In the genomic region with DNA sequence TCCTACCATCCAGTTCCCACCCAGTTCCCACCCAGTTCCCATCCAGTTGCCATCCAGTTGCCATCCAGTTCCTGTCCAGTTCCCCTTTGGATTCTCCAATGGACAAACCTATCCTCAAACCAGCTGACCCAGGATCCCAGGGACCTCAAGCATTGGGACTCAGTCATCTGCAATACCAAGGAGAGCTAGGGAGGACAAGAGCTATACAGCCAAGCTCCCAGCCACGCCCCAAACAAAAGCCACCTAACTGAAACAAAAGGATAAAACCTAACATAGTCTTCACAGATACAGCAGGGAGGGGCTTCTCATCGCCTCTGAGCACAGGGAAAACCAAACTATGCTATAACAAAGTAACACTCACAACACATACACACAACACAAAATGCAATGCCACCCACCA, we compare ENCODE assay signal across 17 mouse cellular contexts.
DNase-seq lines count a peak whose midpoint lies in the region; ATAC-seq and TF ChIP-seq lines count a peak whose summit lies in the region.
"Had no signal": no experiment of that assay in that cellular context is flagged by ENCODE, and none has a peak within 500 bp of the region (broad histone marks: within the 10 kb centered on the region; RNA-seq: fewer than 3 reads in every experiment).

No protein-coding gene starts in this region.

- TF ChIP-seq CTCF in heart, adult 2 months (IDR thresholded peaks at IDR 0.05), result no peak
- no peak for TF ChIP-seq CTCF in CH12.LX (conservative IDR thresholded peaks at IDR 0.05 in 1 of 2, IDR thresholded peaks at IDR 0.05 in 1 of 2; ENCODE audit: low read depth in 2 of 2, low read length in 2 of 2)

- H3K4me3 ChIP-seq in heart, adult 2 months, result no peak overlapping the region
- peak overlapping the region; percentile 27 to 37 (median 32) for H3K4me3 ChIP-seq in CH12.LX (replicated peaks in 1 of 3; ENCODE audit: low read depth in 2 of 3, low read length in 2 of 3, poor library complexity in 1 of 3)
- H3K4me3 ChIP-seq in forebrain, embryonic 12.5 days (replicated peaks), result no peak overlapping the region

- H3K4me1 ChIP-seq in heart, adult 2 months (ENCODE audit: control insufficient read depth, insufficient read depth, low read length), result peaks cover 2% of the 10 kb centered on the region; the same call in 1 of the 2 replicates
- peaks cover 29 to 84% of the 10 kb centered on the region in 2 experiments for H3K4me1 ChIP-seq in CH12.LX (ENCODE audit: control insufficient read depth in 1 of 2, insufficient read depth in 2 of 2)
- H3K4me1 ChIP-seq in forebrain, embryonic 12.5 days, result no peaks in the 10 kb centered on the region

- no peaks in the 10 kb centered on the region for H3K79me2 ChIP-seq in heart, adult 2 months (replicated peaks; ENCODE audit: control insufficient read depth, insufficient read depth, low read length)
- no peaks in the 10 kb centered on the region for H3K79me2 ChIP-seq in CH12.LX (replicated peaks; ENCODE audit: control insufficient read depth, extremely low read depth, insufficient read depth, poor library complexity, severe bottlenecking)

- TF ChIP-seq POLR2A in heart, adult 2 months (IDR thresholded peaks at IDR 0.05; ENCODE audit: insufficient read depth, low read depth, low read length), result no peak
- TF ChIP-seq POLR2A in CH12.LX (IDR thresholded peaks at IDR 0.05; ENCODE audit: low read depth, low read length), result no peak

- H3K9ac ChIP-seq in heart, adult 2 months (ENCODE audit: low read depth, low read length), result no peak overlapping the region
- peak overlapping the region; percentile 64 for H3K9ac ChIP-seq in CH12.LX (ENCODE audit: insufficient read depth, low read depth)
- H3K9ac ChIP-seq in forebrain, embryonic 12.5 days, result no peak overlapping the region

- H3K27me3 ChIP-seq in heart, adult 2 months (ENCODE audit: control insufficient read depth, insufficient read depth, low read length), result no peaks in the 10 kb centered on the region
- H3K27me3 ChIP-seq in CH12.LX (replicated peaks), result no peaks in the 10 kb centered on the region
- H3K27me3 ChIP-seq in forebrain, embryonic 12.5 days, result no peaks in the 10 kb centered on the region
- H3K27me3 ChIP-seq: Patski had no signal

- TF ChIP-seq EP300 in heart, adult 2 months (IDR thresholded peaks at IDR 0.05; ENCODE audit: insufficient read depth, low read depth, low read length), result no peak
- no peak for TF ChIP-seq EP300 in CH12.LX (IDR thresholded peaks at IDR 0.05; ENCODE audit: low read length)

- dilution Hi-C loops in CH12.LX (cut with MboI; ENCODE audit: extremely low pct_ligation_motif_present, extremely low pct_unique_long_range_greater_than_20kb, low sequenced_read_pairs), result no loop called here

- no peak overlapping the region for H3K27ac ChIP-seq in heart, adult 2 months
- peak overlapping the region; percentile 95 for H3K27ac ChIP-seq in CH12.LX (ENCODE audit: insufficient read depth, low read depth)
- no peak overlapping the region for H3K27ac ChIP-seq in forebrain, embryonic 12.5 days

- no peak for ATAC-seq in forebrain, embryonic 12.5 days (ENCODE audit: low FRiP score)
- ATAC-seq: Patski had no signal

- 82% methylated on average over 2 of the region's 2 CpGs for WGBS in heart, adult 2 months
- 85% methylated on average over 2 of the region's 2 CpGs for WGBS in forebrain, embryonic 12.5 days

- DNase-seq in heart, adult 11 months, result peak; percentile 61
- no peak for DNase-seq in heart, adult 2 months
- peak; percentile 53 for DNase-seq in CH12.LX (ENCODE audit: extremely low read depth)
- DNase-seq: adrenal gland, adult 2 months; adrenal gland, adult 8-10 months; adrenal gland, postnatal 10 days; adrenal gland, postnatal 14 days; adrenal gland, postnatal 25 days; adrenal gland, postnatal 36 days; B cell, adult 2 months; cerebellum, adult 11 months; cerebellum, adult 11-12 months; cerebellum, adult 18-20 months; cerebellum, adult 2 months had no signal

- peak overlapping the region; percentile 77 for H3K4me2 ChIP-seq in CH12.LX (ENCODE audit: insufficient read depth, low read depth, poor library complexity, severe bottlenecking)
- H3K4me2 ChIP-seq in forebrain, embryonic 12.5 days, result no peak overlapping the region

- in situ Hi-C loops in CH12.LX (cut with MboI; ENCODE audit: low pct_ligation_motif_present, low pct_unique_long_range_greater_than_20kb, low sequenced_read_pairs), result no loop called here

- no peaks in the 10 kb centered on the region for H3K36me3 ChIP-seq in heart, adult 2 months (ENCODE audit: control insufficient read depth, insufficient read depth, low read length)
- peaks cover 0 to 12% of the 10 kb centered on the region in 2 experiments for H3K36me3 ChIP-seq in CH12.LX (replicated peaks in 1 of 2; ENCODE audit: control insufficient read depth in 1 of 2, insufficient read depth in 1 of 2, low read length in 1 of 2)
- H3K36me3 ChIP-seq in forebrain, embryonic 12.5 days (replicated peaks), result no peaks in the 10 kb centered on the region
- H3K36me3 ChIP-seq: G1E had no signal

- intact Hi-C loops in heart, adult 2 months (cut with DNase I), result no loop called here

- no peaks in the 10 kb centered on the region for H3K9me3 ChIP-seq in CH12.LX (replicated peaks; ENCODE audit: low read length)
- no peaks in the 10 kb centered on the region for H3K9me3 ChIP-seq in forebrain, embryonic 12.5 days
- H3K9me3 ChIP-seq: G1E had no signal

- TF ChIP-seq RAD21 in CH12.LX (IDR thresholded peaks at IDR 0.05; ENCODE audit: low read depth, low read length), result no peak

TF ChIP-seq in CH12.LX, 34 proteins besides CTCF, POLR2A, EP300 and RAD21:
- no peak for TF ChIP-seq ZMIZ1 (IDR thresholded peaks at IDR 0.05; ENCODE audit: low read depth, low read length)
- TF ChIP-seq ETS1 (conservative IDR thresholded peaks at IDR 0.05; ENCODE audit: low read depth, low read length), result no peak
- TF ChIP-seq JUND (conservative IDR thresholded peaks at IDR 0.05; ENCODE audit: low read depth, low read length), result no peak
- TF ChIP-seq JUN (IDR thresholded peaks at IDR 0.05; ENCODE audit: insufficient read depth, low read depth, low read length), result no peak
- TF ChIP-seq CHD1 (IDR thresholded peaks at IDR 0.05; ENCODE audit: low read depth, low read length), result 0 out of 2 replicates have a peak, but pooled peaks have one; percentile 1
- no peak for TF ChIP-seq CHD2 (IDR thresholded peaks at IDR 0.05; ENCODE audit: low read length)
- no peak for TF ChIP-seq BHLHE40 (IDR thresholded peaks at IDR 0.05; ENCODE audit: low read depth, low read length)
- TF ChIP-seq ZKSCAN1 (IDR thresholded peaks at IDR 0.05; ENCODE audit: borderline replicate concordance, low read depth, low read length), result no peak
- no peak for TF ChIP-seq MAFK (IDR thresholded peaks at IDR 0.05; ENCODE audit: insufficient replicate concordance, low read length)
- no peak for TF ChIP-seq MEF2A (IDR thresholded peaks at IDR 0.05; ENCODE audit: borderline replicate concordance, low read depth, low read length)
- TF ChIP-seq GABPA (IDR thresholded peaks at IDR 0.05; ENCODE audit: insufficient replicate concordance, low read depth, low read length), result no peak
- TF ChIP-seq SIN3A (IDR thresholded peaks at IDR 0.05; ENCODE audit: low read length), result peak; percentile 38; the same call in 1 of the 2 replicates
- TF ChIP-seq E2F4 (IDR thresholded peaks at IDR 0.05; ENCODE audit: insufficient replicate concordance, low read depth, low read length), result no peak
- no peak for TF ChIP-seq PAX5 (IDR thresholded peaks at IDR 0.05; ENCODE audit: low read length)
- TF ChIP-seq KAT2A (IDR thresholded peaks at IDR 0.05; ENCODE audit: insufficient replicate concordance, low read length), result no peak
- 0 out of 2 replicates have a peak, but pooled peaks have one; percentile 34 for TF ChIP-seq NELFE (IDR thresholded peaks at IDR 0.05; ENCODE audit: low read depth, low read length)
- TF ChIP-seq ZC3H11A (IDR thresholded peaks at IDR 0.05; ENCODE audit: low read depth, low read length), result no peak
- TF ChIP-seq IRF4 (IDR thresholded peaks at IDR 0.05; ENCODE audit: low read depth, low read length), result no peak; the same call in 1 of the 2 replicates
- TF ChIP-seq TBP (conservative IDR thresholded peaks at IDR 0.05; ENCODE audit: low read depth, low read length), result 0 out of 2 replicates have a peak, but pooled peaks have one; percentile 32
TF ChIP-seq in CH12.LX: peak in this region for 4.

Comparison
In these comparisons a context has a peak if more than half of its experiments do, and no peak if none do; other contexts are left out.
1. DNase-seq: peak in heart, adult 11 months (single experiment) and CH12.LX (single experiment); none in heart, adult 2 months (0 of 2).
2. H3K4me3 ChIP-seq: peak in CH12.LX (3 of 3); none in heart, adult 2 months (single experiment) and forebrain, embryonic 12.5 days (single experiment).